Mouse (Mus musculus): ENCODE measurements around the gene Itgax. TPM values are rescaled to one million over a fixed set of nuclear protein-coding genes. Genes with fewer than 3 reads are reported as not detected.

Gene Itgax
- polyA plus RNA-seq, 3 experiments from 2014 or later = 1.1 TPM; not detected in 2

- ATAC-seq = no peak
Measured at GRCm38 (mm10) chr7:128164001-128164400, 34.7 kb downstream of the Itgax start.

- ATAC-seq = no peak
Measured at GRCm38 (mm10) chr7:128166391-128166790, 37.0 kb downstream of the Itgax start.

GRCm38 (mm10) chr7:128169996-128170395 lies 40.6 kb downstream of the Itgax start:
- no peak for ATAC-seq

- ATAC-seq = no peak
Measured at GRCm38 (mm10) chr7:128178385-128178784, 49.0 kb downstream of the Itgax start.

GRCm38 (mm10) chr7:128180126-128180525 lies 50.8 kb downstream of the Itgax start:
- ATAC-seq = no peak

GRCm38 (mm10) chr7:128180546-128180945 lies 51.2 kb downstream of the Itgax start:
- no peak for ATAC-seq

GRCm38 (mm10) chr7:128181691-128182090 lies 52.3 kb downstream of the Itgax start:
- ATAC-seq = no peak

Other genes starting within 250 kb of the Itgax start
- under 1 TPM in 2 of 3 experiments, not detected in 1; 0.54 TPM for gene Prss53, start 238.6 kb upstream of the Itgax start, polyA plus RNA-seq (2017; shearing (Covaris generic))
- gene Gm21974, start 234.1 kb upstream of the Itgax start, polyA plus RNA-seq (2017; shearing (Covaris generic)) = not detected
- gene Vkorc1, start 233.9 kb upstream of the Itgax start, polyA plus RNA-seq (2017; shearing (Covaris generic)) = 10 to 100 TPM; 22.2 to 56.5 (median 56.1) TPM
- gene Bckdk, start 225.5 kb upstream of the Itgax start, polyA plus RNA-seq (2017; shearing (Covaris generic)) = 10 to 100 TPM; 64.4 to 75.5 (median 66.0) TPM
- 10 to 100 TPM; 18.5 to 41.8 (median 34.5) TPM for gene Kat8, start 217.0 kb upstream of the Itgax start, polyA plus RNA-seq (2017; shearing (Covaris generic))
- not detected for gene Prss8, start 199.4 kb upstream of the Itgax start, polyA plus RNA-seq (2017; shearing (Covaris generic))
- gene Prss36, start 182.8 kb upstream of the Itgax start, polyA plus RNA-seq (2017; shearing (Covaris generic)) = 1 to 10 TPM; 1.5 to 3.7 (median 3.0) TPM
- gene Fus, start 162.1 kb upstream of the Itgax start, polyA plus RNA-seq (2017; shearing (Covaris generic)) = 10 to 100 TPM; 42.5 to 56.3 (median 52.6) TPM
- 100 to 1,000 TPM; 229 to 406 (median 231) TPM for gene Pycard, start 135.7 kb upstream of the Itgax start, polyA plus RNA-seq (2017; shearing (Covaris generic))
- not detected for gene Trim72, start 125.6 kb upstream of the Itgax start, polyA plus RNA-seq (2017; shearing (Covaris generic))
- 1 to 10 TPM in 2 of 3 experiments, under 1 TPM in 1; 0.09 to 1.2 (median 1.1) TPM for gene Itgam, start 66.9 kb upstream of the Itgax start, polyA plus RNA-seq (2017; shearing (Covaris generic))
- gene Gm49368, start 66.9 kb upstream of the Itgax start, polyA plus RNA-seq (2017; shearing (Covaris generic)) = under 1 TPM in 1 of 3 experiments, not detected in 2; 0.87 TPM
- 1 to 10 TPM in 1 of 3 experiments, not detected in 2; 1.0 TPM for gene Itgad, start 24.8 kb downstream of the Itgax start, polyA plus RNA-seq (2017; shearing (Covaris generic))
- gene Cox6a2, start 76.8 kb downstream of the Itgax start, polyA plus RNA-seq (2017; shearing (Covaris generic)) = 1 to 10 TPM in 1 of 3 experiments, not detected in 2; 1.5 TPM
- 1 to 10 TPM; 4.9 to 5.6 (median 5.5) TPM for gene Armc5, start 107.8 kb downstream of the Itgax start, polyA plus RNA-seq (2017; shearing (Covaris generic))
- 1 to 10 TPM; 2.6 to 4.9 (median 2.8) TPM for gene 9130023H24Rik, start 108.5 kb downstream of the Itgax start, polyA plus RNA-seq (2017; shearing (Covaris generic))
- gene Tgfb1i1, start 117.3 kb downstream of the Itgax start, polyA plus RNA-seq (2017; shearing (Covaris generic)) = 1 to 10 TPM in 1 of 3 experiments, under 1 TPM in 1, not detected in 1; 0.26 to 1.0 TPM
- gene Slc5a2, start 136.1 kb downstream of the Itgax start, polyA plus RNA-seq (2017; shearing (Covaris generic)) = not detected
- 1 to 10 TPM; 5.4 to 8.6 (median 7.3) TPM for gene BC017158, start 168.6 kb downstream of the Itgax start, polyA plus RNA-seq (2017; shearing (Covaris generic))

Measured in inflammation-experienced regulatory T-cells, adult 6 months (primary cell).